Mouse (Mus musculus): Measurements from ENCODE around the gene Ccnt1. TPM values are rescaled to one million over a fixed set of nuclear protein-coding genes. Genes with fewer than 3 reads are reported as not detected.

Ccnt1 gene
- polyA plus RNA-seq, 1 experiment from 2014 or later: 70.7 TPM

DNA sequence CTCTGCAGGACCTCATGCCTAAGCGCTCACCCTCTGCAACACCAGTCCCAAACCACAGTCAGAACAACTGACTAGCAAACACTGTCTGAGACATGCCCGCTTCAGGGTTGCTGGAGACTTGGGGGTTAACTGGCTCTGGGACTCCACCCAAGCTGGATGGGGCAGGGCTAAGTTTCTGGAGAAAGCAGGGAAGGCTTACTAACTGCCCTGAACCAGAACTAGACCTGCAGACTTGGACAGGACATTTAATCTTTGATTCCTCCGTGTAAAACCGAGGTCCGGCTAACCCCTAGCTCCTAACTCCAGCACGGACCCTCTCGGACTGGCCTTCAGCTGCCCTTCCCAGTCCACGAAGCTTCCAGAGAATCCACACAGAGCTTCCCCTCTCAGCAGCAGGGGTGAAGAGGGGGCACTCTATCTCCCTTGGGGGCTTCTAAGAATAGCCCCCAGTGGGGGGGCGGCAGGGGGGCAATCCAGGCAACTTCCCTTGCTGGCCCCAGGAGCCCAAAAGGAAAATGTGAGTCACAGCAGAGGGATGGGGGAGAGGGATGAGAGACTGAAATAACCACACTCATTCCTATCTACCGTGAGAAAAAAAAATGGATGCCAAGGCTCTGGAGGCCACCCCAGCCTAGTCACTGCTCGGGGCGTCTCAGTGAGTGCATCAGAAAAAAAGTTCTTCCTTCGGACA lies 31.6 kb upstream of the Ccnt1 start:
- Histone ChIP-seq H3K4me1 (ENCODE audit: control insufficient read depth, insufficient read depth, low read length) (peaks cover 13% of the 10 kb centered on the region), H3K4me3 (ENCODE audit: low read depth, low read length) (no peak overlapping the region), H3K27ac (ENCODE audit: low read depth, low read length) (no peak overlapping the region), H3K9me3 (ENCODE audit: control insufficient read depth, low read length) (no peaks in the 10 kb centered on the region), H3K36me3 (ENCODE audit: control insufficient read depth, insufficient read depth, low read length) (peaks cover 27% of the 10 kb centered on the region), H3K9ac (replicated peaks; ENCODE audit: low read depth, low read length) (no peak overlapping the region), H3K4me2 (ENCODE audit: low read depth, low read length) (no peak overlapping the region), H3K27me3 (ENCODE audit: control insufficient read depth, insufficient read depth, low read length) (no peaks in the 10 kb centered on the region)
- 65% methylated on average over 13 of the region's 13 CpGs for WGBS
- ATAC-seq (ENCODE audit: low read depth): no peak

DNA sequence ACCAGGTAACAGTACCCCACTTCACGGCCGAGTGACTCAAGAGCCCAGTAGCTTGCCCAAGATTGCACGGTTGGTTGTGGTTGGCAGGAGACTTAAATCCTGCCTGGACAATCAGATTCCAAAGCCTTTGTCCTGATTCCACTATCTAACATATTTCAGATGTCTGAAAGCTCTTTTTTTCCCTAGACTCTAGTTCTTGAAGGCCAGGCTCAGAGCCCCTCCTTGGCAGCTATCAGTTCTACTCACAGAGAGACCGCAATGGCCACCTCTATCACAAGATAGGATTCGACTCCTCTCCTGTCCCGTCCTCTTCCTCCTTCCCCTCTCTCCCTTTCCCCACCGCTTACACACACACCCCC lies 31.1 kb upstream of the Ccnt1 start:
- no peak overlapping the region for H3K27ac ChIP-seq (ENCODE audit: low read depth, low read length)
- H3K9ac ChIP-seq (replicated peaks; ENCODE audit: low read depth, low read length): no peak overlapping the region
- no peaks in the 10 kb centered on the region for H3K9me3 ChIP-seq (ENCODE audit: control insufficient read depth, low read length)
- no peak overlapping the region for H3K4me2 ChIP-seq (ENCODE audit: low read depth, low read length)
- WGBS: 86% methylated on average over 7 of the region's 7 CpGs
- H3K36me3 ChIP-seq (ENCODE audit: control insufficient read depth, insufficient read depth, low read length): peaks cover 32% of the 10 kb centered on the region
- no peak overlapping the region for H3K4me3 ChIP-seq (ENCODE audit: low read depth, low read length)
- H3K4me1 ChIP-seq (ENCODE audit: control insufficient read depth, insufficient read depth, low read length): peaks cover 7% of the 10 kb centered on the region
- no peak for ATAC-seq (ENCODE audit: low read depth)
- no peaks in the 10 kb centered on the region for H3K27me3 ChIP-seq (ENCODE audit: control insufficient read depth, insufficient read depth, low read length)

DNA sequence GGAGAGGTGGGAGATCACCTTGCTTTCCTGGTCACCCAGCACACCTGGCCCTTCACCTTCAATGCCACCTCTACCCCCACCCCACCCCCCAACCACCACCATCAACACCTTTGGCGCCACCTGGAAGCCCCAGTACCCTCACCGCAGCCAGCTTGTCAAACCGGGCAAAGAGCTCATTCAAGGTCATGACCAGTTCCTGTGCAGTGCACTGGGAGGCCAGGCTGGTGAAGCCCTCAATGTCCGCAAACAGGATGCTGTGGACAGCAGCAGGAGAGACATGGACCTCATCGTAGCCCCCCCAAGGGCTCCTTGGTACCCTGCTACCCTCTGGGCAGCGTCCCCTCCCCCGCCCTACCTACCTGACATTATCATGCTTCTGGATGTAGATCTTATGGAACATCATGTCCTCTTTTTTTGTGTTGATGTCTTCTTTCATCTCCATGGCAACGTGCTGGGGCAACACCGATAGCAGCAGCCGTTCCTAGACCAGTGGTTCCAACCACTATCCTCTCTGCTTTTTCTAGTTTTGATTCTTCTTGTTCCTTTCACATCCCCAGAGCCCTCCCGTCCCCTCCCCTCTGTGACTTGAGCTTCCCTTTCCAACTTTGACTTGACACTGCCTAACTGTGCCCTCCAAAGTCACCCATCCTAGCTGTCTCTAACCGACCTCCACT lies 29.4 kb upstream of the Ccnt1 start:
- Histone ChIP-seq H3K9ac (replicated peaks; ENCODE audit: low read depth, low read length) (no peak overlapping the region), H3K4me1 (ENCODE audit: control insufficient read depth, insufficient read depth, low read length) (peaks cover 5% of the 10 kb centered on the region), H3K27ac (ENCODE audit: low read depth, low read length) (no peak overlapping the region), H3K27me3 (ENCODE audit: control insufficient read depth, insufficient read depth, low read length) (no peaks in the 10 kb centered on the region), H3K36me3 (ENCODE audit: control insufficient read depth, insufficient read depth, low read length) (peaks cover 47% of the 10 kb centered on the region), H3K9me3 (ENCODE audit: control insufficient read depth, low read length) (no peaks in the 10 kb centered on the region), H3K4me2 (ENCODE audit: low read depth, low read length) (no peak overlapping the region), H3K4me3 (ENCODE audit: low read depth, low read length) (no peak overlapping the region)
- WGBS: 81% methylated on average over 12 of the region's 12 CpGs
- no peak for ATAC-seq (ENCODE audit: low read depth)

DNA sequence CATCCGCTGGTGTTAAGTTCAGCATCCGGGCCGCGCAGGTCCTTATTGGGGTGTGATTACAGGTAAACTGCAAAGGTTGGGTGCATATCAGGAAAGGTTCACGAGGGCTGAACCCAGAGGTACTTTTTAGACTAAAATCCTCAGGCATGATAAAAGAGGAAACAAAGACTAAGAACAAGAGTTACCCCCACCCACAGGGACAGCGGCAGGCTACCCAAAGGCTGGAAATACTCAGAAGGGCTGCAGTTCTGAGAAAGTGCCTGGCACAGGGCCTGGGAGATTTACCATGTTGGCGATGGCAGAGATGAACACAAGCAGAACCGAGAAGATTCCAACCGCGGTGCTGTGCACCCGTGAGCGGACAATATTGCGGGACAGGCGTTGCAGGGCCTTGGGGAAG lies 25.9 kb upstream of the Ccnt1 start:
- 95% methylated on average over 14 of the region's 14 CpGs for WGBS
- H3K9me3 ChIP-seq (ENCODE audit: control insufficient read depth, low read length): no peaks in the 10 kb centered on the region
- H3K4me1 ChIP-seq (ENCODE audit: control insufficient read depth, insufficient read depth, low read length): no peaks in the 10 kb centered on the region
- H3K27me3 ChIP-seq (ENCODE audit: control insufficient read depth, insufficient read depth, low read length): no peaks in the 10 kb centered on the region
- H3K4me3 ChIP-seq (ENCODE audit: low read depth, low read length): no peak overlapping the region
- no peak overlapping the region for H3K27ac ChIP-seq (ENCODE audit: low read depth, low read length)
- no peak overlapping the region for H3K9ac ChIP-seq (replicated peaks; ENCODE audit: low read depth, low read length)
- no peak overlapping the region for H3K4me2 ChIP-seq (ENCODE audit: low read depth, low read length)
- H3K36me3 ChIP-seq (ENCODE audit: control insufficient read depth, insufficient read depth, low read length): peaks cover 60% of the 10 kb centered on the region
- ATAC-seq (ENCODE audit: low read depth): no peak

DNA sequence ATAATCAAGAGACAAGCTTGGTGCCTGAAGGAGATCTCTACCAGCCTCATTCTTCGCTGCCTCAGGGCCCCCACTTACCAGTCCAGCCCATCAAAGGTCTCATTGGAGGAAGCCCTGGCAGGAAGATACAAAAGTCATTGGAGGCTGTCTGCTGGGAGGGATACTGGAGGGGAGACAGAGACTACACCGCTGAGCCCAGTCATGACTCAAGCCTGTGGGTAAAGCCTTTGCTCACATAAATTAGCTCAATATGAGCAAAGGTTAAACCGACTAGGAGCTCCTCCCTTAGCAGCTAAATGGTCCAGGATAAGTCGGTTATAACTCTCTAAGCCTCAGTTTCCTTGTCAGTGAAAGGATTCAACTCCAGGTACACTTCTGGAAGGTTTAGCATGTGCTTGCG lies 24.3 kb upstream of the Ccnt1 start:
- H3K27me3 ChIP-seq (ENCODE audit: control insufficient read depth, insufficient read depth, low read length): no peaks in the 10 kb centered on the region
- peaks cover 65% of the 10 kb centered on the region for H3K36me3 ChIP-seq (ENCODE audit: control insufficient read depth, insufficient read depth, low read length)

DNA sequence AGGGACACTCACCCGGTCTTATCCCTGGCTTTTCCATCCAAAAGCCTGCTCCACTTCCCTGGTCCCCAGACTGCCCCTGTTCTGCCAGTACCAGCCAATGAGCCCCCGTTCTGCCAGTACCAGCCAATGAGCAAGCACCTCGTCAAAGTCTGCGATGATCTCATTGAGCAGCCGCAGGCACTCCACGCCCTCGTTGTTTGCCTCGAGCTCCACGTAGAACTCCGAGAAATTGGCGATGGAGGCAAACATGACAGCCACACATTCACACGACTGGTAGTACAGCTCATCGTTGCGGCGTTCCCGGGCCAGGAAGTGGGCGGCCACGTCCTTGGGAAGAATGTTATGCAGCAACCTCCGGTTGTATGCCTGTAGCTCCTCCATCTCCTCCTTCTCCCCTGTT lies 23.5 kb upstream of the Ccnt1 start:
- ATAC-seq (ENCODE audit: low read depth): no peak
- H3K27ac ChIP-seq (ENCODE audit: low read depth, low read length): no peak overlapping the region
- H3K4me2 ChIP-seq (ENCODE audit: low read depth, low read length): no peak overlapping the region
- H3K9ac ChIP-seq (replicated peaks; ENCODE audit: low read depth, low read length): no peak overlapping the region
- peaks cover 65% of the 10 kb centered on the region for H3K36me3 ChIP-seq (ENCODE audit: control insufficient read depth, insufficient read depth, low read length)
- 85% methylated on average over 19 of the region's 19 CpGs for WGBS
- H3K4me3 ChIP-seq (ENCODE audit: low read depth, low read length): no peak overlapping the region
- no peaks in the 10 kb centered on the region for H3K27me3 ChIP-seq (ENCODE audit: control insufficient read depth, insufficient read depth, low read length)
- H3K9me3 ChIP-seq (ENCODE audit: control insufficient read depth, low read length): no peaks in the 10 kb centered on the region
- no peaks in the 10 kb centered on the region for H3K4me1 ChIP-seq (ENCODE audit: control insufficient read depth, insufficient read depth, low read length)

More for the DNA sequence above, 24.3 kb upstream of the Ccnt1 start:
- Histone ChIP-seq H3K4me2 (ENCODE audit: low read depth, low read length) (no peak overlapping the region), H3K9me3 (ENCODE audit: control insufficient read depth, low read length) (no peaks in the 10 kb centered on the region), H3K4me1 (ENCODE audit: control insufficient read depth, insufficient read depth, low read length) (no peaks in the 10 kb centered on the region), H3K4me3 (ENCODE audit: low read depth, low read length) (no peak overlapping the region), H3K9ac (replicated peaks; ENCODE audit: low read depth, low read length) (no peak overlapping the region), H3K27ac (ENCODE audit: low read depth, low read length) (no peak overlapping the region)
- WGBS: 93% methylated on average over 5 of the region's 5 CpGs
- no peak for ATAC-seq (ENCODE audit: low read depth)

DNA sequence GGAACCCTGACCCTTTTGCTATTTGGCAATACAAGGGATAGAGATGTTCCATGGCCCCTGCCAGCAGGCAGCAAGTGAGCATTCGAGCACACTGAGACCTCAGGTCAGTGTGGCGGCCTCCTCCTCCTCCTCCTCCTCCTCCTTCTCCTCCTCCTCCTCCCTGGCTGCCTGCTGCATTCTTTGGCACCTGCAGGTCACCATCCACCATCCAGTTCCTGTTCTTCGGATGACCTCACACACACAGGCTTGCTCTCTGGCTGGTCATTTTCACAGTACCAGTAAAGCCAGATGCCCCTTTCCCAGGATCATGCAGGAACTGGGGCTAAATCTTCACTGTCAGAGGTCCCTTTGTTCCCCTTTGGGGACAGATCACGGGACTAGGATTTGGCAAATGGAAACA lies 20.7 kb upstream of the Ccnt1 start:
- no peak overlapping the region for H3K27ac ChIP-seq (ENCODE audit: low read depth, low read length)
- no peak overlapping the region for H3K9ac ChIP-seq (replicated peaks; ENCODE audit: low read depth, low read length)
- ATAC-seq (ENCODE audit: low read depth): no peak
- H3K4me2 ChIP-seq (ENCODE audit: low read depth, low read length): no peak overlapping the region
- H3K36me3 ChIP-seq (ENCODE audit: control insufficient read depth, insufficient read depth, low read length): peaks cover 47% of the 10 kb centered on the region
- H3K4me3 ChIP-seq (ENCODE audit: low read depth, low read length): no peak overlapping the region
- WGBS: 75% methylated on average over 4 of the region's 4 CpGs
- no peaks in the 10 kb centered on the region for H3K9me3 ChIP-seq (ENCODE audit: control insufficient read depth, low read length)
- no peaks in the 10 kb centered on the region for H3K27me3 ChIP-seq (ENCODE audit: control insufficient read depth, insufficient read depth, low read length)
- H3K4me1 ChIP-seq (ENCODE audit: control insufficient read depth, insufficient read depth, low read length): no peaks in the 10 kb centered on the region

DNA sequence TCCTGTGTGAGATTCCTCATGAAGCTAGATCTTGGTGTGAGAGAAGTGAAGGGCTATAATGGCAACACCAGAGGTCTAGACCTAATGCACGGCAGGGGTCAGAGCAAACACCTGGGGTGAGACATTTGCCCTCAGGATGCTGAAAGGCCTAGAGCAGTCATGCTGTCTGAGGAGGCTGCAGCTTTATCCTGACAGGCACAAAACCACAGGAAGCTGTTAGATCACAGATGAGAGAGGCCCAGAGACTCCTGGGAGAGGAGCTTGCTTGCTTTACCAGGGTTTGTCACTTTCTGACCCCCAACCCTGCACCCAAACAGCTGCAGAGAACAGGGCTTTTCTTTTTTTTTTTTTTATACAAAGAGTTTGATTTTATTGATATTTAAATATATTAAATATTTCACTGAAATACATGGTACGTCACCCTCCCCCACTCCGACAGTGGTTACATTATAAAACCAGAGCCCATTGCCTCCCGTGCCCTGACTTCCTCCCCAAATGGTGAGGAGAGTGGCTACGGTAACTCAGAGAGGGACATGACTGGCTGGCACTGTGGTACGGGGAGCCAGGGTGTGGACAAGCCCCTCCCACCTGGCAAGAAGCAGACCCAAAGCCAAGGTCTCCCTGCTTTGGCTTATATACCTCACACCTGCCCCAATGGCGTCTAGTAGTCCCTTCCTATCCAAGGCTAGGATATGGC lies 19.1 kb upstream of the Ccnt1 start:
- no peak overlapping the region for H3K4me3 ChIP-seq (ENCODE audit: low read depth, low read length)
- no peaks in the 10 kb centered on the region for H3K4me1 ChIP-seq (ENCODE audit: control insufficient read depth, insufficient read depth, low read length)
- WGBS: 72% methylated on average over 7 of the region's 7 CpGs
- no peak overlapping the region for H3K4me2 ChIP-seq (ENCODE audit: low read depth, low read length)
- no peaks in the 10 kb centered on the region for H3K9me3 ChIP-seq (ENCODE audit: control insufficient read depth, low read length)
- no peak for ATAC-seq (ENCODE audit: low read depth)
- peaks cover 32% of the 10 kb centered on the region for H3K36me3 ChIP-seq (ENCODE audit: control insufficient read depth, insufficient read depth, low read length)
- H3K27me3 ChIP-seq (ENCODE audit: control insufficient read depth, insufficient read depth, low read length): no peaks in the 10 kb centered on the region
- no peak overlapping the region for H3K27ac ChIP-seq (ENCODE audit: low read depth, low read length)
- no peak overlapping the region for H3K9ac ChIP-seq (replicated peaks; ENCODE audit: low read depth, low read length)

DNA sequence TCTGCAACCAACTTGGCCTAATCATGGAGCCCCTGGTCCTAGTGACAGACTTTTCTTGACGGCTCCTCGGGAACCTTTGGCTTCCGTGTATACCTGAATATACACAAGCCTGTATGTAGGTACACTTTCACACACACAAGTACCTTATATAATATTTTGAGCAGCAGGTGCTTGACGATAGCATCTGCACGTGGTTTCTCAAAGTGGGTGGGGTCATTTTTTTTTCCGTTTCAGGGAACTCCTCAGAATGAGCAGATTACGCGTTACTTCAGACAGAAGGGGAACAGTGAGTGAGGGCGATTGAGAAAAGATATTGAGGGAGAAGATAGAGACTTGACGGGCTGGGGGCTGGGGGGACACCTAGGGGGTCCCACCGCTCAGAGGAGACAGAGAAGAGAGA lies 17.0 kb upstream of the Ccnt1 start:
- Histone ChIP-seq H3K4me2 (ENCODE audit: low read depth, low read length) (no peak overlapping the region), H3K4me1 (ENCODE audit: control insufficient read depth, insufficient read depth, low read length) (no peaks in the 10 kb centered on the region), H3K27ac (ENCODE audit: low read depth, low read length) (no peak overlapping the region), H3K27me3 (ENCODE audit: control insufficient read depth, insufficient read depth, low read length) (no peaks in the 10 kb centered on the region), H3K9me3 (ENCODE audit: control insufficient read depth, low read length) (no peaks in the 10 kb centered on the region), H3K9ac (replicated peaks; ENCODE audit: low read depth, low read length) (no peak overlapping the region), H3K4me3 (ENCODE audit: low read depth, low read length) (no peak overlapping the region), H3K36me3 (ENCODE audit: control insufficient read depth, insufficient read depth, low read length) (peaks cover 16% of the 10 kb centered on the region)
- 92% methylated on average over 11 of the region's 11 CpGs for WGBS
- ATAC-seq (ENCODE audit: low read depth): no peak

Data from neural tube, embryonic 14.5 days (tissue).